Mouse (Mus musculus): ENCODE measurements around the gene Cdyl2. TPM values are rescaled to one million over a fixed set of nuclear protein-coding genes. Genes with fewer than 3 reads are reported as not detected.

Gene Cdyl2
- polyA plus RNA-seq, 1 experiment from 2014 or later: 7.7 TPM

- Histone ChIP-seq H3K27me3 (no peaks in the 10 kb centered on the region), H3K36me3 (replicated peaks) (no peaks in the 10 kb centered on the region), H3K4me3 (replicated peaks) (no peak overlapping the region), H3K4me1 (no peaks in the 10 kb centered on the region), H3K27ac (no peak overlapping the region), H3K9me3 (0 out of 2 replicates have a peak, but pooled peaks cover 8% of the 10 kb centered on the region), H3K4me2 (no peak overlapping the region), H3K9ac (no peak overlapping the region)
- ATAC-seq (ENCODE audit: low FRiP score): no peak
- 90% methylated on average over 7 of the region's 7 CpGs for WGBS
Observed at GRCm38 (mm10) chr8:116668977-116669376, 63.8 kb downstream of the Cdyl2 start.

- no peak overlapping the region for H3K4me3 ChIP-seq (replicated peaks)
- no peaks in the 10 kb centered on the region for H3K36me3 ChIP-seq (replicated peaks)
- 0 out of 2 replicates have a peak, but pooled peaks cover 8% of the 10 kb centered on the region for H3K9me3 ChIP-seq
- H3K27ac ChIP-seq: no peak overlapping the region
- no peak overlapping the region for H3K4me2 ChIP-seq
- WGBS: 93% methylated on average over 11 of the region's 11 CpGs
- no peaks in the 10 kb centered on the region for H3K27me3 ChIP-seq
- ATAC-seq (ENCODE audit: low FRiP score): no peak
- no peaks in the 10 kb centered on the region for H3K4me1 ChIP-seq
- no peak overlapping the region for H3K9ac ChIP-seq
Observed at GRCm38 (mm10) chr8:116666781-116667325, 65.9 kb downstream of the Cdyl2 start.

- Histone ChIP-seq H3K36me3 (replicated peaks) (no peaks in the 10 kb centered on the region), H3K4me3 (replicated peaks) (no peak overlapping the region), H3K9ac (no peak overlapping the region), H3K27me3 (no peaks in the 10 kb centered on the region), H3K27ac (no peak overlapping the region), H3K4me1 (no peaks in the 10 kb centered on the region), H3K4me2 (no peak overlapping the region), H3K9me3 (no peaks in the 10 kb centered on the region)
- no peak for ATAC-seq (ENCODE audit: low FRiP score)
- WGBS: 100% methylated on average over 1 of the region's 1 CpGs
Observed at GRCm38 (mm10) chr8:116661521-116661920, 71.3 kb downstream of the Cdyl2 start.

- ATAC-seq (ENCODE audit: low FRiP score): no peak
- Histone ChIP-seq H3K9me3 (no peaks in the 10 kb centered on the region), H3K4me3 (replicated peaks) (no peak overlapping the region), H3K9ac (no peak overlapping the region), H3K36me3 (replicated peaks) (no peaks in the 10 kb centered on the region), H3K4me2 (no peak overlapping the region), H3K27ac (no peak overlapping the region), H3K27me3 (no peaks in the 10 kb centered on the region), H3K4me1 (peaks cover 8% of the 10 kb centered on the region; the same call in 1 of the 2 replicates)
- 87% methylated on average over 3 of the region's 3 CpGs for WGBS
Observed at GRCm38 (mm10) chr8:116656811-116657210, 76.0 kb downstream of the Cdyl2 start.

- no peak overlapping the region for H3K4me2 ChIP-seq
- H3K9ac ChIP-seq: no peak overlapping the region
- H3K27me3 ChIP-seq: no peaks in the 10 kb centered on the region
- no peak overlapping the region for H3K27ac ChIP-seq
- H3K4me3 ChIP-seq (replicated peaks): no peak overlapping the region
- peaks cover 8% of the 10 kb centered on the region; the same call in 1 of the 2 replicates for H3K4me1 ChIP-seq
- 84% methylated on average over 3 of the region's 3 CpGs for WGBS
- ATAC-seq (ENCODE audit: low FRiP score): no peak
- no peaks in the 10 kb centered on the region for H3K9me3 ChIP-seq
- no peaks in the 10 kb centered on the region for H3K36me3 ChIP-seq (replicated peaks)
Observed at GRCm38 (mm10) chr8:116654881-116655280, 77.9 kb downstream of the Cdyl2 start.

- H3K9ac ChIP-seq: no peak overlapping the region
- ATAC-seq (ENCODE audit: low FRiP score): no peak
- 49% methylated on average over 4 of the region's 4 CpGs for WGBS
- H3K36me3 ChIP-seq (replicated peaks): no peaks in the 10 kb centered on the region
- no peaks in the 10 kb centered on the region for H3K9me3 ChIP-seq
- H3K4me3 ChIP-seq (replicated peaks): no peak overlapping the region
- peaks cover 8% of the 10 kb centered on the region; the same call in 1 of the 2 replicates for H3K4me1 ChIP-seq
- no peak overlapping the region for H3K27ac ChIP-seq
- no peaks in the 10 kb centered on the region for H3K27me3 ChIP-seq
- no peak overlapping the region for H3K4me2 ChIP-seq
Observed at GRCm38 (mm10) chr8:116652949-116653348, 79.8 kb downstream of the Cdyl2 start.

- ATAC-seq (ENCODE audit: low FRiP score): no peak
- Histone ChIP-seq H3K4me2 (no peak overlapping the region), H3K9ac (no peak overlapping the region), H3K4me3 (replicated peaks) (no peak overlapping the region), H3K36me3 (replicated peaks) (no peaks in the 10 kb centered on the region), H3K9me3 (no peaks in the 10 kb centered on the region), H3K27me3 (no peaks in the 10 kb centered on the region), H3K27ac (no peak overlapping the region), H3K4me1 (peaks cover 8% of the 10 kb centered on the region; the same call in 1 of the 2 replicates)
- WGBS: 84% methylated on average over 16 of the region's 16 CpGs
Observed at GRCm38 (mm10) chr8:116649975-116650725, 82.6 kb downstream of the Cdyl2 start.

- no peak overlapping the region for H3K27ac ChIP-seq
- H3K27me3 ChIP-seq: no peaks in the 10 kb centered on the region
- H3K9me3 ChIP-seq: no peaks in the 10 kb centered on the region
- H3K36me3 ChIP-seq (replicated peaks): no peaks in the 10 kb centered on the region
- H3K9ac ChIP-seq: no peak overlapping the region
- H3K4me3 ChIP-seq (replicated peaks): no peak overlapping the region
- no peaks in the 10 kb centered on the region for H3K4me1 ChIP-seq
- WGBS: 84% methylated on average over 4 of the region's 4 CpGs
- H3K4me2 ChIP-seq: no peak overlapping the region
- ATAC-seq (ENCODE audit: low FRiP score): no peak
Observed at GRCm38 (mm10) chr8:116645376-116645775, 87.4 kb downstream of the Cdyl2 start.

- 89% methylated on average over 10 of the region's 10 CpGs for WGBS
- Histone ChIP-seq H3K4me1 (no peaks in the 10 kb centered on the region), H3K9ac (no peak overlapping the region), H3K4me3 (replicated peaks) (no peak overlapping the region), H3K4me2 (no peak overlapping the region), H3K9me3 (no peaks in the 10 kb centered on the region), H3K27me3 (no peaks in the 10 kb centered on the region), H3K27ac (no peak overlapping the region), H3K36me3 (replicated peaks) (no peaks in the 10 kb centered on the region)
- no peak for ATAC-seq (ENCODE audit: low FRiP score)
Observed at GRCm38 (mm10) chr8:116640925-116641324, 91.9 kb downstream of the Cdyl2 start.

- Histone ChIP-seq H3K9me3 (no peaks in the 10 kb centered on the region), H3K4me3 (replicated peaks) (no peak overlapping the region), H3K27me3 (no peaks in the 10 kb centered on the region), H3K9ac (no peak overlapping the region), H3K4me2 (no peak overlapping the region), H3K27ac (no peak overlapping the region), H3K36me3 (replicated peaks) (no peaks in the 10 kb centered on the region), H3K4me1 (no peaks in the 10 kb centered on the region)
- WGBS: 91% methylated on average over 4 of the region's 4 CpGs
- no peak for ATAC-seq (ENCODE audit: low FRiP score)
Observed at GRCm38 (mm10) chr8:116637998-116638397, 94.8 kb downstream of the Cdyl2 start.

GRCm38 (mm10) chr8:116637193-116637592 lies 95.6 kb downstream of the Cdyl2 start:
- 92% methylated on average over 7 of the region's 7 CpGs for WGBS
- no peak for ATAC-seq (ENCODE audit: low FRiP score)

GRCm38 (mm10) chr8:116636396-116636795 lies 96.4 kb downstream of the Cdyl2 start:
- Histone ChIP-seq H3K27me3 (no peaks in the 10 kb centered on the region), H3K27ac (no peak overlapping the region), H3K4me1 (no peaks in the 10 kb centered on the region), H3K4me2 (no peak overlapping the region), H3K9me3 (no peaks in the 10 kb centered on the region), H3K36me3 (replicated peaks) (no peaks in the 10 kb centered on the region), H3K9ac (no peak overlapping the region), H3K4me3 (replicated peaks) (no peak overlapping the region)
- 91% methylated on average over 10 of the region's 10 CpGs for WGBS
- ATAC-seq (ENCODE audit: low FRiP score): no peak

More at GRCm38 (mm10) chr8:116637193-116637592, 95.6 kb downstream of the Cdyl2 start:
- H3K27ac ChIP-seq: no peak overlapping the region
- no peak overlapping the region for H3K9ac ChIP-seq
- H3K4me2 ChIP-seq: no peak overlapping the region
- no peaks in the 10 kb centered on the region for H3K4me1 ChIP-seq
- H3K36me3 ChIP-seq (replicated peaks): no peaks in the 10 kb centered on the region
- no peaks in the 10 kb centered on the region for H3K9me3 ChIP-seq
- H3K27me3 ChIP-seq: no peaks in the 10 kb centered on the region
- no peak overlapping the region for H3K4me3 ChIP-seq (replicated peaks)

- no peak overlapping the region for H3K27ac ChIP-seq
- no peak overlapping the region for H3K9ac ChIP-seq
- no peaks in the 10 kb centered on the region for H3K36me3 ChIP-seq (replicated peaks)
- H3K27me3 ChIP-seq: no peaks in the 10 kb centered on the region
- no peak overlapping the region for H3K4me3 ChIP-seq (replicated peaks)
- WGBS: 89% methylated on average over 8 of the region's 8 CpGs
- no peaks in the 10 kb centered on the region for H3K4me1 ChIP-seq
- ATAC-seq (ENCODE audit: low FRiP score): no peak
- no peak overlapping the region for H3K4me2 ChIP-seq
- no peaks in the 10 kb centered on the region for H3K9me3 ChIP-seq
Observed at GRCm38 (mm10) chr8:116635972-116636371, 96.8 kb downstream of the Cdyl2 start.
